Mouse (Mus musculus) lung, embryonic 14.5 days (tissue): ENCODE measurements around the gene Psph. TPM values are rescaled to one million over a fixed set of nuclear protein-coding genes. Genes with fewer than 3 reads are reported as not detected.
A peak's percentile ranks its signal among the peaks of the same experiment; 100 is the strongest.
"Not testable (repeated sequence)": the region's sequence is repeated elsewhere in the genome, so short reads cannot be mapped to it uniquely, and the experiment has no call there.

Experiments used
- ATAC-seq: fragments of 200-750 bp; cut with Nextera tagmentation; 2 replicates; pipeline ENCODE4 v1.8.0; 2017; ENCODE audit warnings: mild to moderate bottlenecking, moderate TSS enrichment, moderate library complexity; ENCODE audit not compliant: insufficient read depth
- DNase-seq: peaks from one replicate; pipeline ENCODE4 v3.0.0-alpha.2; 2015
- H3K27ac ChIP-seq: fragments of 300-500 bp; sonication (generic); 2 replicates; pipeline ENCODE4 v1.5.1; 2014; ENCODE audit warnings: low read depth, mild to moderate bottlenecking, moderate library complexity
- H3K27me3 ChIP-seq: fragments of 300-500 bp; sonication (generic); 2 replicates; pipeline ENCODE4 v1.6.1; 2014; ENCODE audit warnings: low read length, control low read depth; ENCODE audit not compliant: insufficient read depth
- H3K36me3 ChIP-seq: fragments of 300-500 bp; sonication (generic); 2 replicates; pipeline ENCODE4 v1.6.1; 2014; ENCODE audit warnings: control low read depth; ENCODE audit not compliant: insufficient read depth
- H3K4me1 ChIP-seq: fragments of 300-500 bp; sonication (generic); 2 replicates; pipeline ENCODE4 v1.6.1; 2014; ENCODE audit warnings: antibody characterized with exemption, control low read depth; ENCODE audit not compliant: insufficient read depth
- H3K4me2 ChIP-seq: fragments of 300-500 bp; sonication (generic); 2 replicates; pipeline ENCODE4 v1.6.1; 2014; ENCODE audit warnings: mild to moderate bottlenecking
- H3K4me3 ChIP-seq: fragments of 300-500 bp; sonication (generic); 2 replicates; pipeline ENCODE4 v1.5.1; 2014; ENCODE audit warnings: low read depth, low read length
- H3K9ac ChIP-seq: fragments of 300-500 bp; sonication (generic); 2 replicates; pipeline ENCODE4 v1.6.1; 2014
- H3K9me3 ChIP-seq: fragments of 300-500 bp; sonication (generic); 2 replicates; pipeline ENCODE4 v1.6.1; 2016; ENCODE audit warnings: low read depth, low read length, control low read depth
- CTCF ChIP-seq: IDR thresholded peaks from 2 replicates; pipeline ENCODE4 v1.5.1; 2016; ENCODE audit warnings: antibody characterized with exemption, low read depth
- WGBS: fragments of 180-500 bp; shearing (Covaris S2); extraction: QIAGEN DNeasy Blood & Tissue Kit; methylation state at CpG from one replicate; pipeline ENCODE4 v1.1.7; 2014; 5-methylcytosine and 5-hydroxymethylcytosine counted together
- polyA plus RNA-seq: library from polyadenylated mRNA; unstranded; fragments of >200 nt; fragmentation: Nextera tagmentation; extraction: Ambion mirVana; gene quantifications from 2 replicates; pipeline ENCODE4 v1.2.1, GENCODE M21; 2014

Gene Psph
- polyA plus RNA-seq = 31.4 and 33.6 TPM in 2 replicates

DNA sequence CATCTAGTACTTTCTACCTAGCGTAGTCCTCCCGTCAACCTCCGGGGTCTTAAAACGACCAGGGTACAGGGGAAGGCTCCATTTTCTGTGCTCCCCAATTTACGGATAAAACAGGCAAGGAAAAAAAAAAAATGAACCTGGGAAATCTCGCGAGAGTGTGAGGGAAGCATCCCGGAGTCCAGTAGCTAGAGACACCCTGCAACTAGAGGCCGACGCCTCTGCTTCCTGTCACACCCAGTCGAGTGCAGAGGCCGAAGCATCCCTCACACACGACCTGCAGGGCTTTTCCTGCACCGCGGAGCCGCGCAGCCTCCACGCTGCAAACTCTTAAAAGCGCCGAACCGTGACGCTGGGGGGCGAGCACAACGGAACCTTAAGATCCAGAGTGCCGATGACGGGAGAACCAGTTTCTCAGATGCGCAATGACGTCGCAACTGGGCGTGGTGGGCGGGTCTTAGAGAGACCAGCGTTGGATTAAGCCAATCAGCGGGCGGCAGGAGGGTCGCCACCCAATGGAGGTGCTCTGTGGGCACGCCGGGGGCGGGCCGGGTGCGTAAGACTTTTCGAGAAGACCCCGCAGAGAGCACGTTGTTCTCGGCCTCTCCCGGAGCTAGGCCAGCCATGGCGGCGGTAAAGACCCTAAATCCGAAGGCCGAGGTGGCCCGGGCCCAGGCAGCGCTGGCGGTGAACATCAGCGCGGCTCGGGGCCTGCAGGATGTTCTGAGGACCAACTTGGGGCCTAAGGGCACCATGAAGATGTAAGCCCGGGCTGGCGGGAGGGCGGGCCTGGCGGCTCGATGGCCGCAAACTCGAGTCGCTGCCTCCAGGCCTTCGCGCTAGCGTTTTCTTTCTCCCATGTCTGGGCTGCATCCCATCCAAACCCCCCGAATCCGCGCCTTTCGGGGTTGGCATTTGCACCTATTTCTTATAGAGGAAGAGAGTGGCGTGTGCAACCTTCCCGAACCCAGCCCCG lies at the start of gene Psph:
Gene Psph, minus strand, starts transcription at position 632 of the 973 bp plus-strand sequence.
- H3K4me2 ChIP-seq = peak within 1 kb of the TSS; percentile 69
- peak within 1 kb of the TSS; percentile 96 for H3K9ac ChIP-seq
- H3K27ac ChIP-seq = peak within 1 kb of the TSS; percentile 98
- H3K4me1 ChIP-seq = no peaks in the 10 kb centered on the region
- no peaks in the 10 kb centered on the region for H3K27me3 ChIP-seq
- peaks cover 39% of the 10 kb centered on the region for H3K36me3 ChIP-seq
- peak within 1 kb of the TSS; percentile 90 for H3K4me3 ChIP-seq
- TF ChIP-seq CTCF = peak; percentile 22; the same call in 1 of the 2 replicates
- ATAC-seq = peak; percentile 99
- under 1% methylated on average over 73 of the region's 73 CpGs for WGBS
- peak; percentile 100 for DNase-seq
- H3K9me3 ChIP-seq = no peaks in the 10 kb centered on the region

GRCm38 (mm10) chr5:129790591-129790990 lies 3.3 kb upstream of the Psph start:
- not testable (repeated sequence) for H3K4me1 ChIP-seq, H3K4me3 ChIP-seq, DNase-seq, ATAC-seq, H3K9ac ChIP-seq, H3K9me3 ChIP-seq, H3K27ac ChIP-seq, H3K27me3 ChIP-seq, H3K4me2 ChIP-seq
- 92% methylated on average over 7 of the region's 8 CpGs for WGBS
- peaks cover 64% of the 10 kb centered on the region for H3K36me3 ChIP-seq

DNA sequence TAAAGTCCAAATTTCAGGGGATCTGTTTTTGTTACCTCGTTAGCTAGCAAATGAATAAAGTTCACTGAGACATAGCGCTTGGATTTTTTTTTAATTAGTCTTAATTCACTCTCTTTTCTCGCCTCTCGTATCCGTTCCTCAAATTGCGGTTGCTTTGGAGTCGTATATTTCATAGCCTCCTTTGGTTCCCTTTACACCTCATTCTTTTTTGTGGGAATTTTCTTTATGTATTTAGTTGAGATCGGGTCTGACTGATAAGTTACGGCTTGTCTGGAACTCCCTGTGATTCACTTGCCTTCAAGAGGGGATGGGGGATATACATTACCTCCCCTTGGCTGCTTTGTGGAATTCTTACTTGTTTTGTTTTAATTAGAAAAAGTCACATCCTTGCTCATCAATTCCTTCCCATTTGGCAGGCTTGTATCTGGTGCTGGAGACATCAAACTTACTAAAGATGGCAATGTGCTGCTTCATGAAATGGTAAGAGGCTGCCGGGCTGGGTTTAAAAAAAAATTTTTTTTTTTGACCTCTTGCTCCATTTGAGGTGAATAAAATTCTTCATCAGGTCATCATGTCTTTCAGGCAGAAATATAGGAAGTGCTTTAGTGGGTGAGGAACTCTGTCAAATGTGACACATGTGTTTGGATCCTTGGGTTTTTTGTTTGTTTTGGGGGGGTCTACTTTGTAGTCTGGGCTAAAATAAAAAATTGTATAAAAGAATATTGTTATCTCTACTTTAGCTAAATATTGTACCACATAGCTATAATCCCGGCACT lies 757 bp upstream of the Psph start:
- peak overlapping the region; percentile 88 for H3K27ac ChIP-seq
- peaks cover 48% of the 10 kb centered on the region for H3K36me3 ChIP-seq
- no peaks in the 10 kb centered on the region for H3K27me3 ChIP-seq
- 8% methylated on average over 11 of the region's 11 CpGs for WGBS
- TF ChIP-seq CTCF = no peak
- H3K9ac ChIP-seq = peak overlapping the region; percentile 96
- H3K4me2 ChIP-seq = peak overlapping the region; percentile 69
- no peaks in the 10 kb centered on the region for H3K9me3 ChIP-seq
- no peak for ATAC-seq
- no peak for DNase-seq
- H3K4me3 ChIP-seq = peak overlapping the region; percentile 90
- H3K4me1 ChIP-seq = no peaks in the 10 kb centered on the region

- Histone ChIP-seq H3K9me3 (no peaks in the 10 kb centered on the region), H3K4me2 (peak overlapping the region; percentile 69), H3K4me1 (no peaks in the 10 kb centered on the region), H3K27ac (peak overlapping the region; percentile 98), H3K9ac (peak overlapping the region; percentile 96), H3K4me3 (peak overlapping the region; percentile 90), H3K36me3 (peaks cover 30% of the 10 kb centered on the region), H3K27me3 (no peaks in the 10 kb centered on the region)
- WGBS = 70% methylated on average over 6 of the region's 6 CpGs
- DNase-seq (peak; percentile 8), ATAC-seq (no peak)
- TF ChIP-seq CTCF = no peak
These were observed 1.1 kb downstream of the Psph start for GRCm38 (mm10) chr5:129786161-129786560.

DNA sequence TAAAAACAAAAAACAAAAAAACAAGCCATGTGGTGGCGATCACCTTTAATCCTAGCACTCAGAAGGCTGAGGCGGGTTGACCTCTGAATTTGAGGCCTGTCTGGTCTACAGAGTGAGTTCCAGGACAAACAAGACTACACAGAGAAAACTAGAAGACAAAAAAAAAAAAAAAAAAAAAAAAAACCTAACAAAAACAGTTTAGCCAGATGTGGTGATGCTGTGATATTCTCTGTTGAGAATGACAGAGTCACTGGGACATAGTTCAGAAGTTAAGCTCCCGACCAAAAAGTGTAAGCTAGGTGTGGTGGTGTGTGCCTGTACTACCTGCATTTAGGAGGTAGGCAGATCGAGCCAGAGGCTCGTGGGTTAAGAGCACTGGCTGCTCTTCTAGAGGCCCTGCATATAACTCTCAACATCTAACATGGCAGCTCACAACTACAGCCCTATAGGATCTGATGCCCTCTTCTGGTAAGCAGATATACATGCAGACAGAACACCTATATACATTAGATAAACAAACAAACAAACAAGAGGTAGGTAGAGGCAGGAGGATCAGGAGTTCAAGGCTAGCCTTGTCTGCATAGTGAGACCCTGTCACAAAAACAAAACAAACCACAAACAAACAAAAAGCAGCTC lies 1.9 kb downstream of the Psph start:
- H3K4me1 ChIP-seq = no peaks in the 10 kb centered on the region

DNA sequence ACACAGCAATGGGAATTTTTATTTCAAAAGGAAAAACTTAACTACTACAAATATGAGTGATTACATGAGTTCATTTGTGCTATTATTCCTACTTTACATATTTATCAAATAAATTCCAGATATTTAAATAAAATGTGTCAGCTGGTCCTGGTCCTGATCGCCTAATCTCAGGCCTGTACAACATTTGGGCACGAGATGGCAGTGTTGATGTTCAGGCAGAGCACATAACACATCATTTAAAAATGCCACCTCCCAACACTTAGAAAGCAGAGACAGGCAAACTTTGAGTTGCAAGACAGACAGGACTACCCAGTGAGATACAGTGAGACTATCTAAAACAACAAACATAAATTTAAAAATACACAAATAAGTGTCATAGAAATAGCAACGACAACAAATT lies 5.0 kb downstream of the Psph start:
- Histone ChIP-seq H3K27ac (no peak overlapping the region), H3K36me3 (no peaks in the 10 kb centered on the region), H3K9me3 (no peaks in the 10 kb centered on the region), H3K4me1 (peaks cover 7% of the 10 kb centered on the region), H3K4me2 (no peak overlapping the region), H3K4me3 (no peak overlapping the region), H3K27me3 (no peaks in the 10 kb centered on the region), H3K9ac (no peak overlapping the region)
- peak; percentile 50 for TF ChIP-seq CTCF
- ATAC-seq = no peak
- WGBS = 34% methylated on average over 3 of the region's 3 CpGs
- peak; percentile 65 for DNase-seq

More for the DNA sequence above, 1.9 kb downstream of the Psph start:
- Histone ChIP-seq H3K36me3 (peaks cover 23% of the 10 kb centered on the region), H3K9me3 (no peaks in the 10 kb centered on the region), H3K27me3 (no peaks in the 10 kb centered on the region), H3K4me3 (no peak overlapping the region), H3K27ac (no peak overlapping the region), H3K4me2 (no peak overlapping the region), H3K9ac (no peak overlapping the region)
- ATAC-seq (no peak), DNase-seq (no peak)
- peak; percentile 26; the same call in 1 of the 2 replicates for TF ChIP-seq CTCF
- WGBS = 82% methylated on average over 5 of the region's 5 CpGs
